Mouse (Mus musculus) embryonic stem cell, embryonic (primary cell): ENCODE data around the gene Ccdc88c.

ENCODE experiments used
- CTCF ChIA-PET, 4 experiments: fragments of 300-600 bp in 2 of 4; fragments of 350-600 bp in 2 of 4; sonication (Branson Sonifier 250); formaldehyde crosslinking; loops; one replicate each; lab custom pipeline; 2022; ENCODE audit warnings: inconsistent platforms in 2 of 4; lab: Charles Lee
- POLR2A ChIA-PET, 4 experiments: fragments of 300-600 bp in 2 of 4; fragments of 350-600 bp in 2 of 4; sonication (Branson Sonifier 250); formaldehyde crosslinking; loops; one replicate each; lab custom pipeline; 2022; ENCODE audit warnings: antibody characterized with exemption in 4 of 4, inconsistent platforms in 1 of 4; lab: Charles Lee

The Ccdc88c gene

DNA sequence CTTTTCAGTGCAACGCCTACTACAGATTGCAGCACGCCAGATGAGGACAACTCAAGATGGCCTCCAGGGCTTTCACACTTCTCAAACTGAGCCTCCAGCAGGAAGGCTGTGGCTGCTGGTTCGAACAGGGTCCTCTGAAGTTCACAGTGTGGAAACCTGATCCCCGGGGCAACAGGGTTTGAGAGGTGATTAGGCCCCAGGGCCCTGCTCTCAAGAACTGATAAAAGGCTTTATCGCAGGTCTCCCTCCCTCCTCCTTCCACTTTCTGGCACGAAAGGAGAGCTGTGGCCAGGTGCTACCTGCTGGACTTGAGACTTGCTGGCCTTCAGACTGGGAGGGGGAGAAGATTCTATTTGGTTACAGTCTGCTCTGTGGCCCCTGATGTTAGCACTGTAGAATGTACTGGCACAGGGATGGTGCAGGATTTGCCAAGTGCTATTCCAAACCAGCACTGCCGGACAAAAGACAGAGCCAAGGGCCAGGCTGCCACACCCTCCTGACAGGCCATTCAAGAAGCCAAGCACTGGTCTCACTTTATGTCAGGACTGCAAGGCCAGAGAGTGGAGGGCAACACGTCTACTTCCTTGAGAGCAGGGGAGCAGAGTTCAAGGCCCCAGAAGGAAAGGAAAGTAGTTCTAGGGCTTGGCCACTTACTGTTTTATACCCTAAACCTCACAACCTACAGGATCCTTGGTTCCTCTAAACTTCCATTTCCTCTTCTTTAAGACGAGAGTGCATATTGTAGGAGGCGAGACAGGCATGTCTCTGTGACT, 18.5 kb downstream of the Ccdc88c start:
- CTCF ChIA-PET, result interaction anchor here in 2 of 4 experiments (0.5 to 1.5 kb wide), 2 partner anchors 52 to 58 kb away, joined by 4 to 5 read pairs; no protein-coding TSS in a partner anchor

GRCm38 (mm10) chr12:101009225-101009624, 19.6 kb downstream of the Ccdc88c start:
- ChIA-PET POLR2A (interaction anchor here in 3 of 4 experiments (0.7 to 16.1 kb wide), 16 partner anchors 8 to 41 kb away, joined by 3 to 200 read pairs (median 8); partner anchors contain the start of gene Ccdc88c (in 2 of the 3)), CTCF (interaction anchor here in 3 of 4 experiments (1.9 to 2.5 kb wide), 3 partner anchors 51 to 52 kb away, joined by 10 to 19 read pairs (median 17); no protein-coding TSS in a partner anchor)

More for the DNA sequence above, 18.5 kb downstream of the Ccdc88c start:
- POLR2A ChIA-PET, result interaction anchor here in 3 of 4 experiments (0.6 to 16.1 kb wide), 9 partner anchors 7 to 45 kb away, joined by 3 to 200 read pairs (median 6); no protein-coding TSS in a partner anchor

GRCm38 (mm10) chr12:101008648-101009047, 20.2 kb downstream of the Ccdc88c start:
- ChIA-PET CTCF (interaction anchor here (0.9 to 2.7 kb wide), 10 partner anchors 8 to 167 kb away, joined by 3 to 19 read pairs (median 6); partner anchors contain the start of gene Ccdc88c (in 1 of the 4)), POLR2A (interaction anchor here (0.6 to 16.1 kb wide), 25 partner anchors 8 to 96 kb away, joined by 3 to 200 read pairs (median 5); partner anchors contain the start of gene Ccdc88c (in 2 of the 4))

DNA sequence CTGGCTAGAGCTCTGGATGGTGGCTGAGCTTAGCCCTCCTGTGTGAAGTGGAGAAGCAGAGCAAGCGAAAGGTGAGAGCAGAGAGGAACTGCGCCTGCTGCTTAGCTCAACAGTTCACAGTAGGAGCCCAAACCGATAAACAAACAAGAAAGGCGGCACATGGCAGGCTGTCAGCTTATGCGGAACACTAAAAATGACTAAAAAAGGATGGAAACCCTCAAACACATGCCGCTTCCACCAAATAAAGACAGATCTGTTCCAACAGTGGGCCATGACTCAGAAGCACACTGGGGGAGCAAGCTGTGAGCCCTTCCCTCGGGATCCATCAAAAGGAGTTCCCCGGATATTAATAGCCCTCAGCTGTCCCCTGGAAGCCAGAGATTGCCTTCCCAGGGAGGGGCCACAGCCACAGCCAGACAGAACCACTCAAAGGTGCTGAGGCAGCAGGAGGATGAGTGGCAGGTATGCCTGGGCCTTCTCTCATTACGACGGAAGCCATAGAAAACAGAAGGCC, 20.8 kb downstream of the Ccdc88c start:
- CTCF ChIA-PET, result interaction anchor here (0.8 to 2.7 kb wide), 15 partner anchors 9 to 167 kb away, joined by 3 to 19 read pairs (median 4); partner anchors contain the start of gene Ccdc88c (in 2 of the 4)

DNA sequence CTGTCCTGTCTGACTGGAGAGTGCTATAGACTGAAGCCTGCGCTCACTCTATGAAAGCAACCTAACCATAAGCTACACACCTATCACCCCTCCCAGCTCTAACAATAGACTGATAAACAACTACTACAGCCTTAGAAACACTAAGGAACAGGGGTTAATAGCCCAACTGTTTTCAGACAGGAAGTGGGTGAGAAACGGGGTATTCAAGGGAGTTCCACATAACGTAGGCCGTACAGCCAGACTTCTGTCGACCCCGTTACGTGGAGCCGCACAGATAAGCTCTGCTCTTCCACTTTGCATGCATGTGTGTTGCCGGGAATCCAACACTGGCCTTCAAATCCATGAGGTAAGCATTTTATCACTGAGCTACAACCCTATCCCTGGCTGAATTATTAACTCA, 21.4 kb downstream of the Ccdc88c start:
- CTCF ChIA-PET, result interaction anchor here in 3 of 4 experiments (0.8 to 2.7 kb wide), 13 partner anchors 9 to 62 kb away, joined by 3 to 19 read pairs (median 5); partner anchors contain the start of gene Ccdc88c (in 2 of the 3)
- POLR2A ChIA-PET, result interaction anchor here (0.6 to 16.1 kb wide), 34 partner anchors 9 to 815 kb away, joined by 3 to 200 read pairs (median 4); partner anchors contain the start of gene Ccdc88c (in 2 of the 4)

More for the DNA sequence above, 20.8 kb downstream of the Ccdc88c start:
- POLR2A ChIA-PET, result interaction anchor here (0.6 to 16.1 kb wide), 40 partner anchors 8 to 816 kb away, joined by 3 to 200 read pairs (median 4); partner anchors contain the start of gene Ccdc88c (in 2 of the 4)

- ChIA-PET CTCF (interaction anchor here in 3 of 4 experiments (0.6 to 2.7 kb wide), 5 partner anchors 13 to 54 kb away, joined by 3 to 12 read pairs (median 4); partner anchors contain the start of gene Ccdc88c (in 1 of the 3)), POLR2A (interaction anchor here in 3 of 4 experiments (0.8 to 16.1 kb wide), 12 partner anchors 9 to 58 kb away, joined by 3 to 200 read pairs (median 5); partner anchors contain the start of gene Ccdc88c (in 1 of the 3))
Measured at GRCm38 (mm10) chr12:101005665-101006420, 23.0 kb downstream of the Ccdc88c start.

DNA sequence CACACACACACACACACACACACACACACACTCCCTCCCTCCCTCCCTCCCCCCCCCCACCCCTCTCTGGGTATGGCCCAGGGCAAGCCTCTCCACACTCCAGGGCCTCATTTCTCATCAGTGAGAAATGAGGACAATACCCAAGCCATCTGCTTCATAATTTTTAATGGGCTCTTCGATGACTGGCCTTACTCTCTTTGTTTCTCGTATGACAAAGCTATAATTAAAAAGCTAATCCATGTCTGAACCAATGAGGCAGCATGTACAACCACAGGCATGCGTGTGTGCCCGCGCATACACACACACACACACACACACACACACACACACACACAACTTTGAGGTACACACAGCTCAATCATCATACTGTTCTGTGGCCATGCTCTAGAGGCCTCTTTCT, 23.9 kb downstream of the Ccdc88c start:
- ChIA-PET CTCF (interaction anchor here in 1 of 4 experiments (0.6 to 2.8 kb wide), 3 partner anchors 47 to 101 kb away, joined by 3 to 12 read pairs (median 12); no protein-coding TSS in a partner anchor), POLR2A (interaction anchor here in 3 of 4 experiments (0.8 to 16.1 kb wide), 10 partner anchors 8 to 57 kb away, joined by 3 to 200 read pairs (median 6); partner anchors contain the start of gene Ccdc88c (in 1 of the 3))

DNA sequence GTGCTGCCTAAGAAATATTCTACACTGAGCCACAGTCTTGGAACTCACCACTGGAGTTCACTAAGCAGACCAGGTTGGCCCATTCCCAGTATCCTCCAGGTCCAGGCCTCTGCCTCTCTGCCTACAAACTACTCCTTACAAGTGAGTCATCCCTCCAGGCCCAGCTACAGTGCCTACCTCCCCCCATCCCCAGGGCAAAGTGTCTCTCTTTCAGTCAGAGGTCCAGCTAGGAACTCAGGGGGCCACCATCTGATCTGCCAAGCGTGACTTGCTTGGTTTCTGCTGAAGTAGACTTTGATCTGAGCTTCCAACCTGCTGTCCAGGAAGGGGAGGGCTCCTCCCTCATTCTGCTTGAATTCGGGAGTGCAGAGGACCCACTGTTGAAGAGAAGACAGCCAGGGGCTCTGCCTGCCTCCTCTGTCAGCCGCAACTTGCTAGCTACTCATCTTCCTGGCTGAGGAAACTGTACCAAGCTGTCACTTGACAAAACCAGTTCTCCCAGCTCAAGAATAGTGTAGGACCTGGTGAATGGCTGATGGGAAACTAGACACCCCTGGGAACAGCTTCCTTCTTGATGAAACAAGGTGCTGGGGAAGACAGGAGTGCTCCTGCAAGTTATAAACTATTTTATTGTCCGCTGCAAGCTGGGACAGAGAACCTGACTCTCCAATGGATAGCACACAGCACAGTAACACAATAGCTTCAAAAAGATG, 25.9 kb downstream of the Ccdc88c start:
- ChIA-PET POLR2A (interaction anchor here in 3 of 4 experiments (0.7 to 16.1 kb wide), 16 partner anchors 7 to 116 kb away, joined by 3 to 200 read pairs (median 4); partner anchors contain the start of genes Ccdc88c (in 1 of the 3) and Ppp4r3a (in 1 of the 3)), CTCF (interaction anchor here in 2 of 4 experiments (1.5 to 2.8 kb wide), 4 partner anchors 26 to 50 kb away, joined by 6 to 12 read pairs (median 6); partner anchors contain the start of gene Ccdc88c (in 2 of the 2))

DNA sequence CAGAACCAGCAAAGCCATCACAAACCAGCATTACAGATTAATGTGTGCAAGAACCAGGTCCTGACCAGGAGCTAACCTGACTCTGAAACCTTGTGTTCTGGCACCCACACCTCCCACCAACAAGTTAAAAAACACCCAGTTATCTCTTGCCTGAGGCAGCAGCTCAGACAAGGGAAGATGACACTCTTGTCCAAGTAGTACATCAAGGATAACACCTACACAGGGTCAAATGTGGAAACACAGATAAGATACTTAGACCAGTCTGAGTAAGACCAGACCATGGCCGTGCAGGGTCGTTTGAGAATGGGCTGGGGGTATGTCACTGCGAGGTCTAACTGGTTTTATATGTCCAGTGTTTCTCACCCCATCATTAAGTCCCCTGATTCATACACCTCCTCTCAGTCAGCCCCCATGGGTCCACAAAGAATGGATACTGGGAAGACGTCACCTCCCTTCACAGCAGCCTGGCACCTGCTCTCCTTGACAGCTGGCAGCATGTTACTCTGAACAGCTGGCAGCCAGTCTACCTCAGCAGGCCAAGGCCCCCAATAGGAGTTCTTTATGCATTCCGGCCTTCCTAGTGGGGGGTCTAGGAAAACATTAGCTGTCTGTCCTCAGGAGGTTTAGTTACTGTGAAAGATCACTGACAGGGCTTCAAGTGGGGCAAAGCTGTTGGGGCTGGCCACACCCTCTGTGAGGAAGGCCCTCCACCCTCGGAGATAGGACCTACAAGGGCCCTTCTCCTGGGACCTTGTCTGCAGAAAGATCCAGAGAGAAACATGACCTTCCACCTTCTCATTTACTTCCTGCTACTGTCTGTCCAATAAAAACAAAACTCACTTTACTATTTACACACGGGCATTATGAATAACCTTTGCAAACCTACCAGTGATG, 29.5 kb downstream of the Ccdc88c start:
- POLR2A ChIA-PET, result interaction anchor here in 3 of 4 experiments (0.6 to 16.1 kb wide), 13 partner anchors 8 to 76 kb away, joined by 3 to 200 read pairs (median 4); no protein-coding TSS in a partner anchor
- CTCF ChIA-PET, result interaction anchor here in 3 of 4 experiments (0.6 to 1.6 kb wide), 5 partner anchors 41 to 501 kb away, joined by 3 to 6 read pairs (median 4); no protein-coding TSS in a partner anchor

DNA sequence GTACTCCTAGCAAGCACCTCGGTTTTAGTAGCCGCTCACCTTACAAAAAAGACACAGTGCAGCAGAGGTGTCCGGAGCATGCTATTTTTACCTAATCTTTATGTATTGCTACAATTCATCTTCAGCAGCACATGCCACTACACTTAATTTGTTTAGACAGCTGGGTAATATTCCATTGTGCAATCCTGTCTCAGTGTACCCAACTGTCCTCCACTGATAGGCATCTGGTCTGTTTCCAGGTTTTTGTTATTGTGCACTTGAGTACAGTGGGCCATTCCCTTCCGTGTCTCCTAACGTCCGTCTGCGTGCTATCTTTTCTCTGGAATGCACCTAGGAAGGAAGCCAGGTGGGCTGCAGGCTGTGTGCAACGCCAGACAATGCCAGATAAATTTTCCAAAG, 30.3 kb downstream of the Ccdc88c start:
- ChIA-PET POLR2A (interaction anchor here in 3 of 4 experiments (1.4 to 16.1 kb wide), 9 partner anchors 9 to 40 kb away, joined by 3 to 200 read pairs (median 27); no protein-coding TSS in a partner anchor), CTCF (no interaction called here)

GRCm38 (mm10) chr12:100997830-100998563, 30.9 kb downstream of the Ccdc88c start:
- ChIA-PET POLR2A (interaction anchor here (0.6 to 16.1 kb wide), 17 partner anchors 9 to 49 kb away, joined by 3 to 200 read pairs (median 7); partner anchors contain the start of gene Ccdc88c (in 1 of the 4)), CTCF (interaction anchor here in 3 of 4 experiments (1.0 to 1.3 kb wide), 3 partner anchors 40 to 46 kb away, joined by 3 to 6 read pairs (median 5); no protein-coding TSS in a partner anchor)

DNA sequence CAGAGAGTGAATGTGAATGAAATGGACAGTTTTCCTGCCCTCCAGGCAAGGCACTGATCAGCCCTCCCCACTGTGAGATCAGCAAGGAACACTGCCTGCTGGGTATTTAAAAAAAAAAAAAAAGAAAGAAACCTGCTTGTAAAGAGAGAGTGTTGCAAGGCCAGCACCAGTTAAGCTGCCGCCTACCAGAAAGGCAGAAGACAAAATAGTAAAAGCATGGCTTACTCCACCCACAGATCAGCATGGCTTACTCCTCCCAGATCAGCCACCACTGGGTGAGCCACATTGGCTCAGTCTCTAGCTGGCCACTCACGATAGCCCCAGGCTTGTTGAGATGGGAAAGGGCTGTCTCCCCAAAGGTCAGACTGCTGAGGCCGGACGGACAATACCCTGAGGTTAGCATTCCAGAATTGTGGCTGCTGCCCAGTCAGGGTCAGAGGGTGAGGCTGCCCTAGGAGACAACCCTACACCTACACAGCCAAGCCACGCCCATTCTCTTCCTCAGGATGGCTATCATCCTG, 32.4 kb downstream of the Ccdc88c start:
- POLR2A ChIA-PET, result interaction anchor here (0.5 to 16.1 kb wide), 47 partner anchors 8 to 1644 kb away, joined by 3 to 200 read pairs (median 6); partner anchors contain the start of genes Ccdc88c (in 3 of the 4) and Cpsf2 (in 1 of the 4)

GRCm38 (mm10) chr12:100995607-100996377, 33.1 kb downstream of the Ccdc88c start:
- ChIA-PET POLR2A (interaction anchor here (0.5 to 16.1 kb wide), 49 partner anchors 8 to 1645 kb away, joined by 3 to 200 read pairs (median 5); partner anchors contain the start of gene Ccdc88c (in 3 of the 4)), CTCF (interaction anchor here (0.5 to 2.2 kb wide), 16 partner anchors 19 to 1046 kb away, joined by 3 to 20 read pairs (median 5); partner anchors contain the start of gene Ccdc88c (in 2 of the 4))

More for the DNA sequence above, 32.4 kb downstream of the Ccdc88c start:
- CTCF ChIA-PET, result interaction anchor here (0.5 to 2.2 kb wide), 20 partner anchors 11 to 1045 kb away, joined by 3 to 20 read pairs (median 4); partner anchors contain the start of gene Ccdc88c (in 2 of the 4)
